Mouse (Mus musculus): ENCODE results near the gene Foxn4.

GRCm38 (mm10) chr5:114309680-114310036 is 36.1 kb upstream of the Foxn4 start:
- TF ChIP-seq CTCF (IDR thresholded peaks at IDR 0.05; ENCODE audit: low read depth) (no peak), EP300 (IDR thresholded peaks at IDR 0.05; ENCODE audit: low read depth) (no peak)
